Mouse (Mus musculus) ES-E14 (cell line): ENCODE data around the gene Socs3. TPM values are rescaled to one million over a fixed set of nuclear protein-coding genes. Genes with fewer than 3 reads are reported as not detected.

Source experiments
- DNase-seq: peaks from one replicate; pipeline ENCODE4 v3.0.0-alpha.2; 2013; ENCODE audit warnings: low read depth, low spot score
- H3K27ac ChIP-seq: 2 replicates; pipeline ENCODE4 v1.5.1; 2012; ENCODE audit warnings: low read depth, mild to moderate bottlenecking, low read length, moderate library complexity, mixed read lengths; ENCODE audit not compliant: poor library complexity, insufficient read depth, severe bottlenecking
- H3K36me3 ChIP-seq: 2 replicates; pipeline ENCODE4 v1.6.1; 2012; ENCODE audit warnings: mild to moderate bottlenecking, low read length, moderate library complexity, mixed read lengths; ENCODE audit not compliant: control insufficient read depth, poor library complexity, insufficient read depth, severe bottlenecking
- H3K4me1 ChIP-seq, 2 experiments: fragments of 150-350 bp in 1 of 2; sonication (generic) in 1 of 2; 2 replicates each; pipeline ENCODE4 v1.6.1; 2012; ENCODE audit warnings: low read length in 2 of 2, mild to moderate bottlenecking in 1 of 2, mixed read lengths in 1 of 2; ENCODE audit not compliant: control insufficient read depth in 2 of 2, insufficient read depth in 2 of 2, poor library complexity in 1 of 2
- H3K4me3 ChIP-seq, 2 experiments: fragments of 150-350 bp in 1 of 2; sonication (generic) in 1 of 2; 2 replicates each; pipeline ENCODE4 v1.5.1; 2012; ENCODE audit warnings: low read length in 2 of 2, low read depth in 1 of 2, mild to moderate bottlenecking in 1 of 2, mixed read lengths in 1 of 2; ENCODE audit not compliant: insufficient read depth in 1 of 2, poor library complexity in 1 of 2, severe bottlenecking in 1 of 2
- H3K9ac ChIP-seq: 2 replicates; pipeline ENCODE4 v1.6.1; 2012; ENCODE audit warnings: low read depth, mild to moderate bottlenecking, low read length, mixed read lengths; ENCODE audit not compliant: poor library complexity, insufficient read depth, severe bottlenecking
- H3K9me3 ChIP-seq: fragments of 150-350 bp; sonication (generic); 2 replicates; pipeline ENCODE4 v1.6.1; 2012; ENCODE audit warnings: low read depth, mild to moderate bottlenecking, low read length; ENCODE audit not compliant: control insufficient read depth, insufficient read depth
- CHD2 ChIP-seq: IDR thresholded peaks from 2 replicates; pipeline ENCODE4 v1.6.1; 2014; ENCODE audit warnings: mild to moderate bottlenecking, low read depth, low read length, inconsistent platforms
- HCFC1 ChIP-seq: IDR thresholded peaks from 2 replicates; pipeline ENCODE4 v1.6.1; 2012; ENCODE audit warnings: low read length, inconsistent platforms, borderline replicate concordance; ENCODE audit not compliant: insufficient read depth
- MAFK ChIP-seq: IDR thresholded peaks from 2 replicates; pipeline ENCODE4 v1.6.1; 2014; ENCODE audit warnings: mild to moderate bottlenecking, low read depth, low read length, inconsistent platforms; ENCODE audit not compliant: insufficient read depth
- ZC3H11A ChIP-seq: IDR thresholded peaks from 2 replicates; pipeline ENCODE4 v1.6.1; 2012; ENCODE audit warnings: low read depth, mild to moderate bottlenecking, inconsistent platforms, low read length, borderline replicate concordance
- ZNF384 ChIP-seq: IDR thresholded peaks from 2 replicates; pipeline ENCODE4 v1.6.1; 2012; ENCODE audit warnings: low read depth, low read length, inconsistent platforms
- in situ Hi-C, 2 experiments: fragments of 600-800 bp; cut with MboI; formaldehyde crosslinking; loops; one replicate each; pipeline ENCODE4 v1.15.1; 2025; ENCODE audit warnings: low sequenced_read_pairs in 2 of 2, inconsistent platforms in 1 of 2; ENCODE audit not compliant: unreplicated experiment in 2 of 2
- total RNA-seq: library from RNA; depleted of rRNA; stranded (reverse); fragments of 300-350 nt; gene quantifications from 2 replicates; pipeline ENCODE4 v1.2.3, GENCODE M21; 2012

Gene Socs3
- total RNA-seq, 1 experiment: 69.8 TPM

DNA sequence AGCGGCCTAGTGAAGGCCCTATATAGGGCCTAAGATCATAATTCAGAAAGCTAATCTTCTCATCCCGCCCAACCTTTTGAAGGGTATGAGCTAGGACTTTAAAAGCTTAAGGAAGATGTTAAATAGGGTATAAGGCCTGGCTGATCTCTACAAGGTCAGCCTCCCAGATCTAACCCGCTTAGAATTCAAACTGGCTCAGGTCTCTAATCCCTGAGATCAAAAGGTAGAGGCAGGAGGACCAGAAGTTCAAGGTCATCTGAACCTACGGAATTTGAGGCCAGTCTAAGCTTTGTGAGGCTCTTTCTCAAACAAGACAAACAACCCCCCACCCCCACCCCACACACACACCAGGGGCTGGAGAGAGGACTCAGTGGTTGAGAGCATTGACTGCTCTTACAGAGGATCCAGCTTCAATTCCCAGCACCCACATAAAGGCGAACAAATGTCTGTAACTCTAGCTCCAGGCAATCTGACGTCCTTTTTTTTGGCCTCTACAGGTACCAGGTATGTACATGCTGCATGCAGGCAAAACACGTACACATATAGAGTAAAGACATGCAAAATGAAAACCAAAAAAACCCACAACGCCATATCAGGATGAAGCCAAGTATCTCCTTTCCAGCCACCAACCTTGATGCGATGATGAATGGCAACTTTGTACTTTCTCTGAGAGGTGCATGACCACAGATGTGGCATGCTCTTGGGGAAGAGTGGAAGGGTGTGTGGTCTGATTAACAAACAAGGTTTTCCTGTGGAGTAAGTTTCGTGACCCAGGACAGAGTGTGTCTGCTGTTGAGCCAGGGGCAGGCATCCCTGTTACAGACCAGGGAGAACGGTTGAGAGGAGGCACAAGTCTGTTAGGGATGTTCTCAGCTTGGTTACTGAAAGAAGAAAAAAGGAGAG lies 3.1 kb upstream of the Socs3 start:
- peaks cover 32 to 42% of the 10 kb centered on the region in 2 experiments for H3K4me1 ChIP-seq
- in situ Hi-C loops: no loop called here

DNA sequence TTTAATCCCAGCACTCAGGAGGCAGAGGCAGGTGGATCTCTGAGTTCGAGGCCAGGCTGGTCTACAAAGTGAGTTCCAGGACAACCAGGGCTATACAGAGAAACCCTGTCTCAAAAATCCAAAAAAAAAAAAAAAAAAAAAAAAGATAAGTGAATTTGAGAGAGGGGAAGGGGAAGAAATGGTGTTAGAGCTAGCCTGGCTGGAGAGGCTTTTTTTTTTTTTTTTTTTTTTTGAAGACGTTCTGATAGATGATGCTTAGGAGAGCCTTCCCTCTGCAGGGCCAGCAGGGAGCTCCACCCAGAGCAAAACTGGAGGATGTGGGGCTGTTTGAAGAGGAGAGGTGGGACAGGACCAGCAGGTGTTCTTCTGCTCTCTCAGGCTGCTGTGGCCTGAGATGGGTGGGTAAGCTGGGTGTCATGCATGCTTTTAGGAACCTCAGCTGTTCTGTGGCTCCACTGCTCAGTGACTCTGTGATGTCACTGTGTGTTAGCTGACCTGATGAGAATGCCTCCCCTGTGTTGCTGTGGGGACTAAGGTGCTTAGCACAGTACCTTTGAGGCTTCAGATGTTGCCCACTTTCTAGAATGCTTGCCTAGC lies 1.9 kb upstream of the Socs3 start:
- Histone ChIP-seq H3K4me3 (no peak overlapping the region), H3K4me1 (peaks cover 24 to 39% of the 10 kb centered on the region in 2 experiments), H3K27ac (peak overlapping the region; percentile 45; the same call in 1 of the 2 replicates), H3K9ac (no peak overlapping the region; the same call in 1 of the 2 replicates), H3K9me3 (no peaks in the 10 kb centered on the region), H3K36me3 (peaks cover 14% of the 10 kb centered on the region)
- in situ Hi-C loops: no loop called here
- DNase-seq: no peak
- TF ChIP-seq CHD2: no peak
- TF ChIP-seq ZNF384: peak; percentile 68

More for the DNA sequence above, 3.1 kb upstream of the Socs3 start:
- Histone ChIP-seq H3K9ac (no peak overlapping the region; the same call in 1 of the 2 replicates), H3K4me3 (no peak overlapping the region), H3K27ac (peak overlapping the region; percentile 93; the same call in 1 of the 2 replicates), H3K36me3 (peaks cover 3% of the 10 kb centered on the region), H3K9me3 (no peaks in the 10 kb centered on the region)
- no peak for DNase-seq
- no peak for TF ChIP-seq CHD2
- no peak for TF ChIP-seq MAFK
- no peak for TF ChIP-seq ZC3H11A
- TF ChIP-seq HCFC1: no peak
- no peak for TF ChIP-seq ZNF384

DNA sequence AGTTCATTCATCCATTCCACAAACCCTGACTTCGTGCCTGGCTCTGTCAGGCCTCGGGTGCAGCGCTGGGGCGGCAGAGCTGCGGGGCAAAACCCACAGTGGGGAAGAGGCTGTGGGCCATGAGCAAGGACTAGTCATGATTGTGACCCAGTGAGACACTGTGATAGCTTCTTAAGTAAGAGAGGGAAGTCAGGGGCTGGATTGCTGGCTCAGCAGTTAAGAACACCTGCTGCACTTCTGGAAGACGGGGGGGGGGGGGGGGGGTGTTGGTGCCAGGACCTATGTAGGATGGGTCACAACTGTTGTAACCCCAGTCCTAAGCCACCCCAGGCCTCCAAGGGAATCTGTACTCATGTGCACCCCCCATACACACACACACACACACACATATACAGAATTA lies 1.3 kb upstream of the Socs3 start:
- no peak overlapping the region for H3K27ac ChIP-seq
- peaks cover 22 to 39% of the 10 kb centered on the region in 2 experiments for H3K4me1 ChIP-seq
- in situ Hi-C loops: no loop called here

DNA sequence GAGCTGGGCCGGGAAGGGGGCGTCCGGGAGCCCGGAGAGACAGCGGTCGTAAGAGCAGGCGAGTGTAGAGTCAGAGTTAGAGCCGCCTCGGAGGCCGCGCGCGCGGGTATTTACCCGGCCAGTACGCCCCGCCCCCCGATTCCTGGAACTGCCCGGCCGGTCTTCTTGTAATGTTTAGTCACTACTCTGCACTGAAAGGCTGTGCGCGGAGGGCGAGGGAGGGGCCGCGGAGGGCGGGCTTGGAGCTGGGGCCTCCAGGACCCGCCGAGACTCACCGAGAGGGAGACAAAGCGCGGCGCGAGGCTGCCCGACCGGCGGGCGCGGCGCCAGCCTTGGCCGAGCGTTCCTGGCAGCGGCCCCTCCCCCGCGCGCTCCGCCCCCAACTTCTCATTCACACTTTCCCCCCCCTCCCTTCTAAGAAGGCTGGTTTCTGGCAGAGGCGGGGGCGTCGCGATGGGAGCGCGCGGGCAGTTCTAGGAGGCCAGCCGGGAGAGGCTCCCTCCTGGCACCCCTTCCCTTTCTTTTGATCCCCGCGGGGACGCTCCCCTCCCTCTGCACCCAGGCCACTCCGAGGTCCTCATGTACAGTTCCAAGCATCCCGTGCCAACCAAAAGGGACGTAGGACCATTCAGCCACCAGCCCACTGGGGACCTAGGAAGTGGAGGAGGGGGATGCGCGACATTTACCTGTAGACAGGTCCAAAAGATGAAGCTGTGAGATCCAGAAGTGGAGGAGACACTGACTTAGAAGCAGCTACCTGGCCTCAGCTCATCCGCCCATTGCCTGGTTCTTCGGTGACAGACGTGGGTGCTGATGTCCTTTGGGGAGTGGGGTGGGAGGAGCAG lies 525 bp downstream of the Socs3 start:
- peak; percentile 96 for DNase-seq
- Histone ChIP-seq H3K27ac (peak overlapping the region; percentile 89), H3K9me3 (no peaks in the 10 kb centered on the region), H3K9ac (peak overlapping the region; percentile 90), H3K4me3 (peak overlapping the region; percentile 82 to 87), H3K36me3 (peaks cover 27% of the 10 kb centered on the region), H3K4me1 (peaks cover 23 to 44% of the 10 kb centered on the region in 2 experiments)
- no peak for TF ChIP-seq MAFK
- TF ChIP-seq HCFC1: peak; percentile 42; the same call in 1 of the 2 replicates
- in situ Hi-C loops: no loop called here

More for the DNA sequence above, 1.3 kb upstream of the Socs3 start:
- Histone ChIP-seq H3K4me3 (no peak overlapping the region), H3K36me3 (peaks cover 21% of the 10 kb centered on the region), H3K9me3 (no peaks in the 10 kb centered on the region), H3K9ac (no peak overlapping the region)
- no peak for TF ChIP-seq HCFC1
- TF ChIP-seq MAFK: peak; percentile 44; the same call in 1 of the 2 replicates
- no peak for TF ChIP-seq ZC3H11A
- TF ChIP-seq ZNF384: no peak
- no peak for TF ChIP-seq CHD2
- no peak for DNase-seq
